Mouse (Mus musculus) heart, embryonic 15.5 days (tissue): ENCODE data around the gene Olfr154. TPM values are rescaled to one million over a fixed set of nuclear protein-coding genes. Genes with fewer than 3 reads are reported as not detected.
"Not testable (repeated sequence)": the region's sequence is repeated elsewhere in the genome, so short reads cannot be mapped to it uniquely, and the experiment has no call there.

Experiments used
- ATAC-seq: fragments of 200-750 bp; cut with Nextera tagmentation; replicated peaks from 2 replicates; pipeline ENCODE4 v1.8.0; 2017; ENCODE audit warnings: low read depth, moderate TSS enrichment; ENCODE audit not compliant: insufficient number of reproducible peaks, insufficient read depth, low FRiP score
- H3K27ac ChIP-seq: fragments of 300-500 bp; sonication (generic); 2 replicates; pipeline ENCODE4 v1.5.1; 2015; ENCODE audit warnings: mild to moderate bottlenecking, inconsistent platforms
- H3K27me3 ChIP-seq: fragments of 300-500 bp; sonication (generic); 2 replicates; pipeline ENCODE4 v1.6.1; 2015; ENCODE audit warnings: inconsistent platforms
- H3K36me3 ChIP-seq: fragments of 300-500 bp; sonication (generic); 2 replicates; pipeline ENCODE4 v1.6.1; 2015; ENCODE audit warnings: mild to moderate bottlenecking, inconsistent platforms
- H3K4me1 ChIP-seq: fragments of 300-500 bp; sonication (generic); replicated peaks from 2 replicates; pipeline ENCODE4 v1.6.1; 2015; ENCODE audit warnings: inconsistent platforms
- H3K4me2 ChIP-seq: fragments of 300-500 bp; sonication (generic); 2 replicates; pipeline ENCODE4 v1.6.1; 2015; ENCODE audit warnings: inconsistent platforms, mild to moderate bottlenecking, moderate library complexity
- H3K4me3 ChIP-seq: fragments of 300-500 bp; sonication (generic); 2 replicates; pipeline ENCODE4 v1.5.1; 2015; ENCODE audit warnings: mild to moderate bottlenecking, inconsistent platforms
- H3K9ac ChIP-seq: fragments of 300-500 bp; sonication (generic); 2 replicates; pipeline ENCODE4 v1.6.1; 2015; ENCODE audit warnings: mild to moderate bottlenecking, inconsistent platforms
- H3K9me3 ChIP-seq: fragments of 300-500 bp; sonication (generic); replicated peaks from 2 replicates; pipeline ENCODE4 v1.6.1; 2016; ENCODE audit warnings: inconsistent platforms
- WGBS: fragments of 180-500 bp; shearing (Covaris S2); methylation state at CpG from one replicate; pipeline ENCODE4 v1.1.7; 2015; ENCODE audit warnings: mixed read lengths; 5-methylcytosine and 5-hydroxymethylcytosine counted together
- polyA plus RNA-seq: library from polyadenylated mRNA; unstranded; fragments of >200 nt; fragmentation: Nextera tagmentation; extraction: Ambion mirVana; gene quantifications from 2 replicates; pipeline ENCODE4 v1.2.1, GENCODE M21; 2015

The Olfr154 gene
- polyA plus RNA-seq: not detected in 2 replicates

GRCm38 (mm10) chr2:85664355-85664754 lies at the start of gene Olfr154:
Olfr154 (minus strand) TSS chr2:85664455.
- not testable (repeated sequence) for H3K4me2 ChIP-seq, H3K27ac ChIP-seq, H3K36me3 ChIP-seq, H3K27me3 ChIP-seq, H3K9ac ChIP-seq, H3K4me1 ChIP-seq, H3K9me3 ChIP-seq, ATAC-seq, H3K4me3 ChIP-seq

- Histone ChIP-seq H3K27ac (no peak overlapping the region), H3K36me3 (no peaks in the 10 kb centered on the region), H3K27me3 (no peaks in the 10 kb centered on the region), H3K4me2 (no peak overlapping the region), H3K4me1 (no peaks in the 10 kb centered on the region), H3K4me3 (no peak overlapping the region), H3K9me3 (no peaks in the 10 kb centered on the region), H3K9ac (no peak overlapping the region)
- no peak for ATAC-seq
- 12% methylated on average over 1 of the region's 1 CpGs for WGBS
Observed at GRCm38 (mm10) chr2:85711159-85711558, 46.9 kb upstream of the Olfr154 start.

- not testable (repeated sequence) for H3K4me1 ChIP-seq, H3K27ac ChIP-seq, H3K9me3 ChIP-seq, H3K9ac ChIP-seq, H3K27me3 ChIP-seq, H3K4me2 ChIP-seq, H3K4me3 ChIP-seq, ATAC-seq, H3K36me3 ChIP-seq
- WGBS: 57% methylated on average over 2 of the region's 2 CpGs
Observed at GRCm38 (mm10) chr2:85710680-85711079, 46.4 kb upstream of the Olfr154 start.

GRCm38 (mm10) chr2:85689131-85689530 lies 24.9 kb upstream of the Olfr154 start, which contains the start of gene Olfr1008:
Olfr1008 (plus strand) TSS chr2:85689431.
- Histone ChIP-seq H3K4me3 (no peak within 1 kb of the TSS), H3K4me2 (no peak within 1 kb of the TSS), H3K9me3 (0 out of 2 replicates have a peak, but pooled peaks cover 3% of the 10 kb centered on the region), H3K4me1 (no peaks in the 10 kb centered on the region), H3K9ac (no peak within 1 kb of the TSS), H3K36me3 (no peaks in the 10 kb centered on the region), H3K27ac (no peak within 1 kb of the TSS), H3K27me3 (no peaks in the 10 kb centered on the region)
- no peak for ATAC-seq

GRCm38 (mm10) chr2:85678667-85679066 lies 14.4 kb upstream of the Olfr154 start, which contains the start of gene Olfr1006:
Olfr1006 (minus strand) TSS chr2:85678767.
- Histone ChIP-seq H3K9me3 (no peaks in the 10 kb centered on the region), H3K9ac (no peak within 1 kb of the TSS), H3K27ac (no peak within 1 kb of the TSS), H3K4me3 (no peak within 1 kb of the TSS), H3K36me3 (no peaks in the 10 kb centered on the region), H3K4me1 (no peaks in the 10 kb centered on the region), H3K4me2 (no peak within 1 kb of the TSS), H3K27me3 (no peaks in the 10 kb centered on the region)
- no peak for ATAC-seq

- no peak for ATAC-seq
- Histone ChIP-seq H3K36me3 (no peaks in the 10 kb centered on the region), H3K27ac (no peak within 1 kb of the TSS), H3K9me3 (no peaks in the 10 kb centered on the region), H3K4me2 (no peak within 1 kb of the TSS), H3K4me3 (no peak within 1 kb of the TSS), H3K9ac (no peak within 1 kb of the TSS), H3K27me3 (no peaks in the 10 kb centered on the region), H3K4me1 (no peaks in the 10 kb centered on the region)
- WGBS: 91% methylated on average over 1 of the region's 1 CpGs
Observed at GRCm38 (mm10) chr2:85650604-85651003, 13.7 kb downstream of the Olfr154 start, which contains the start of gene Olfr1002. Olfr1002 (minus strand) TSS chr2:85650704.

Other genes starting within 250 kb of the Olfr154 start
- not detected in 2 replicates for gene Olfr993, start 249.6 kb downstream of the Olfr154 start, polyA plus RNA-seq
- gene Olfr994, start 228.0 kb downstream of the Olfr154 start, polyA plus RNA-seq: not detected in 2 replicates
- gene Olfr995, start 220.8 kb downstream of the Olfr154 start, polyA plus RNA-seq: not detected in 2 replicates
- 0.15 and 0.29 TPM in 2 replicates for gene 4833423E24Rik, start 145.4 kb downstream of the Olfr154 start, polyA plus RNA-seq
- not detected in 2 replicates for gene Olfr996, start 85.2 kb downstream of the Olfr154 start, polyA plus RNA-seq
- gene Olfr998, start 75.5 kb downstream of the Olfr154 start, polyA plus RNA-seq: not detected in 2 replicates
- not detected in 2 replicates for gene Olfr1000, start 52.6 kb downstream of the Olfr154 start, polyA plus RNA-seq
- gene Olfr1002, start 13.8 kb downstream of the Olfr154 start, polyA plus RNA-seq: not detected in 2 replicates
- not detected in 2 replicates for gene Olfr1006, start 14.3 kb upstream of the Olfr154 start, polyA plus RNA-seq
- gene Olfr1008, start 25.0 kb upstream of the Olfr154 start, polyA plus RNA-seq: not detected in 2 replicates
- not detected in 2 replicates for gene Olfr1009, start 51.0 kb upstream of the Olfr154 start, polyA plus RNA-seq
- gene Olfr1012, start 98.3 kb upstream of the Olfr154 start, polyA plus RNA-seq: not detected in 2 replicates
- not detected in 2 replicates for gene Olfr1013, start 102.6 kb upstream of the Olfr154 start, polyA plus RNA-seq
- not detected in 2 replicates for gene Olfr1014, start 108.3 kb upstream of the Olfr154 start, polyA plus RNA-seq
- gene Olfr1015, start 117.6 kb upstream of the Olfr154 start, polyA plus RNA-seq: not detected in 2 replicates
- gene Olfr1016, start 138.1 kb upstream of the Olfr154 start, polyA plus RNA-seq: not detected in 2 replicates
- gene Olfr1018, start 154.0 kb upstream of the Olfr154 start, polyA plus RNA-seq: not detected in 2 replicates
- not detected in 2 replicates for gene Olfr1019, start 181.0 kb upstream of the Olfr154 start, polyA plus RNA-seq
- not detected in 2 replicates for gene Olfr1020, start 182.6 kb upstream of the Olfr154 start, polyA plus RNA-seq
- not detected in 2 replicates for gene Olfr1022, start 204.1 kb upstream of the Olfr154 start, polyA plus RNA-seq
- gene Olfr1023, start 221.2 kb upstream of the Olfr154 start, polyA plus RNA-seq: not detected in 2 replicates
- not detected in 2 replicates for gene Olfr1024, start 240.6 kb upstream of the Olfr154 start, polyA plus RNA-seq